Mouse (Mus musculus) neural tube, embryonic 13.5 days (tissue): Measurements from ENCODE around the gene Syndig1. TPM values are rescaled to one million over a fixed set of nuclear protein-coding genes. Genes with fewer than 3 reads are reported as not detected.
A peak's percentile ranks its signal among the peaks of the same experiment; 100 is the strongest.

Experiments used
- ATAC-seq: fragments of 200-750 bp; cut with Nextera tagmentation; 2 replicates; pipeline ENCODE4 v1.8.0; 2017; ENCODE audit warnings: low read depth, mild to moderate bottlenecking, moderate TSS enrichment, moderate library complexity
- H3K27ac ChIP-seq: fragments of 300-500 bp; sonication (generic); replicated peaks from 2 replicates; pipeline ENCODE4 v1.5.1; 2015; ENCODE audit warnings: moderate library complexity, mild to moderate bottlenecking, inconsistent platforms
- H3K27me3 ChIP-seq: fragments of 300-500 bp; sonication (generic); 2 replicates; pipeline ENCODE4 v1.6.1; 2015; ENCODE audit warnings: mild to moderate bottlenecking, inconsistent platforms
- H3K36me3 ChIP-seq: fragments of 300-500 bp; sonication (generic); 2 replicates; pipeline ENCODE4 v1.6.1; 2015; ENCODE audit warnings: mild to moderate bottlenecking, inconsistent platforms
- H3K4me1 ChIP-seq: fragments of 300-500 bp; sonication (generic); replicated peaks from 2 replicates; pipeline ENCODE4 v1.6.1; 2015; ENCODE audit warnings: inconsistent platforms
- H3K4me2 ChIP-seq: fragments of 300-500 bp; sonication (generic); 2 replicates; pipeline ENCODE4 v1.6.1; 2015; ENCODE audit warnings: inconsistent platforms, mild to moderate bottlenecking, moderate library complexity
- H3K4me3 ChIP-seq: fragments of 300-500 bp; sonication (generic); 2 replicates; pipeline ENCODE4 v1.5.1; 2015; ENCODE audit warnings: mild to moderate bottlenecking, inconsistent platforms
- H3K9ac ChIP-seq: fragments of 300-500 bp; sonication (generic); 2 replicates; pipeline ENCODE4 v1.6.1; 2015; ENCODE audit warnings: moderate library complexity, mild to moderate bottlenecking, inconsistent platforms
- H3K9me3 ChIP-seq: fragments of 300-500 bp; sonication (generic); 2 replicates; pipeline ENCODE4 v1.6.1; 2016; ENCODE audit warnings: inconsistent platforms
- WGBS: fragments of 180-500 bp; shearing (Covaris S2); methylation state at CpG from one replicate; pipeline ENCODE4 v1.1.7; 2015; 5-methylcytosine and 5-hydroxymethylcytosine counted together
- polyA plus RNA-seq: library from polyadenylated mRNA; unstranded; fragments of >200 nt; fragmentation: Nextera tagmentation; extraction: Ambion mirVana; gene quantifications from 2 replicates; pipeline ENCODE4 v1.2.1, GENCODE M21; 2015

Gene Syndig1
- 35.7 and 36.1 TPM in 2 replicates for polyA plus RNA-seq

- H3K27ac ChIP-seq, result peak within 1 kb of the TSS; percentile 59
These were observed at the start of gene Syndig1 for GRCm38 (mm10) chr2:149828911-149829310. TSS of gene Syndig1 (plus strand) at chr2:149829211.

GRCm38 (mm10) chr2:149798613-149799012 lies 30.4 kb upstream of the Syndig1 start:
- no peak overlapping the region for H3K9ac ChIP-seq
- H3K36me3 ChIP-seq, result no peaks in the 10 kb centered on the region
- H3K27ac ChIP-seq, result no peak overlapping the region
- H3K27me3 ChIP-seq, result no peaks in the 10 kb centered on the region
- ATAC-seq, result no peak
- H3K4me3 ChIP-seq, result no peak overlapping the region
- no peaks in the 10 kb centered on the region for H3K4me1 ChIP-seq
- no peak overlapping the region for H3K4me2 ChIP-seq
- no peaks in the 10 kb centered on the region for H3K9me3 ChIP-seq
- WGBS, result 7% methylated on average over 3 of the region's 3 CpGs

More at GRCm38 (mm10) chr2:149828911-149829310, at the start of gene Syndig1:
- H3K27me3 ChIP-seq, result peaks cover 46% of the 10 kb centered on the region
- no peaks in the 10 kb centered on the region for H3K36me3 ChIP-seq
- peak within 1 kb of the TSS; percentile 94 for H3K4me2 ChIP-seq
- H3K4me1 ChIP-seq, result peaks cover 26% of the 10 kb centered on the region
- no peak for ATAC-seq
- WGBS, result 73% methylated on average over 2 of the region's 2 CpGs
- H3K4me3 ChIP-seq, result peak within 1 kb of the TSS; percentile 69
- peak within 1 kb of the TSS; percentile 82 for H3K9ac ChIP-seq
- no peaks in the 10 kb centered on the region for H3K9me3 ChIP-seq

- no peaks in the 10 kb centered on the region for H3K36me3 ChIP-seq
- no peaks in the 10 kb centered on the region for H3K4me1 ChIP-seq
- no peaks in the 10 kb centered on the region for H3K27me3 ChIP-seq
- 90% methylated on average over 3 of the region's 3 CpGs for WGBS
- no peak overlapping the region for H3K4me3 ChIP-seq
- ATAC-seq, result no peak
- H3K9me3 ChIP-seq, result no peaks in the 10 kb centered on the region
- no peak overlapping the region for H3K4me2 ChIP-seq
- no peak overlapping the region for H3K27ac ChIP-seq
- H3K9ac ChIP-seq, result no peak overlapping the region
These were observed 24.3 kb upstream of the Syndig1 start for GRCm38 (mm10) chr2:149804599-149805140.

- Histone ChIP-seq H3K27me3 (no peaks in the 10 kb centered on the region), H3K4me2 (no peak overlapping the region), H3K9ac (no peak overlapping the region), H3K36me3 (no peaks in the 10 kb centered on the region), H3K4me3 (no peak overlapping the region), H3K27ac (no peak overlapping the region), H3K4me1 (no peaks in the 10 kb centered on the region), H3K9me3 (no peaks in the 10 kb centered on the region)
- ATAC-seq, result no peak
- 92% methylated on average over 2 of the region's 2 CpGs for whole genome bisulfite sequencing
These were observed 23.8 kb upstream of the Syndig1 start for GRCm38 (mm10) chr2:149805256-149805655.

- Histone ChIP-seq H3K36me3 (no peaks in the 10 kb centered on the region), H3K27me3 (no peaks in the 10 kb centered on the region), H3K4me3 (no peak overlapping the region), H3K4me2 (no peak overlapping the region), H3K27ac (no peak overlapping the region), H3K9ac (no peak overlapping the region), H3K4me1 (no peaks in the 10 kb centered on the region), H3K9me3 (no peaks in the 10 kb centered on the region)
- 80% methylated on average over 2 of the region's 2 CpGs for WGBS
- no peak for ATAC-seq
These were observed 16.1 kb upstream of the Syndig1 start for GRCm38 (mm10) chr2:149812899-149813298.

GRCm38 (mm10) chr2:149818395-149818794 lies 10.6 kb upstream of the Syndig1 start:
- Histone ChIP-seq H3K9ac (no peak overlapping the region), H3K4me3 (no peak overlapping the region), H3K9me3 (no peaks in the 10 kb centered on the region), H3K4me1 (no peaks in the 10 kb centered on the region), H3K36me3 (no peaks in the 10 kb centered on the region), H3K27ac (no peak overlapping the region), H3K4me2 (no peak overlapping the region), H3K27me3 (no peaks in the 10 kb centered on the region)
- WGBS, result 71% methylated on average over 3 of the region's 3 CpGs
- no peak for ATAC-seq

GRCm38 (mm10) chr2:149819751-149820150 lies 9.3 kb upstream of the Syndig1 start:
- Histone ChIP-seq H3K4me1 (no peaks in the 10 kb centered on the region), H3K36me3 (no peaks in the 10 kb centered on the region), H3K27me3 (no peaks in the 10 kb centered on the region), H3K9me3 (no peaks in the 10 kb centered on the region), H3K4me2 (no peak overlapping the region), H3K27ac (no peak overlapping the region), H3K4me3 (no peak overlapping the region), H3K9ac (no peak overlapping the region)
- 89% methylated on average over 3 of the region's 3 CpGs for WGBS
- no peak for ATAC-seq

- Histone ChIP-seq H3K36me3 (no peaks in the 10 kb centered on the region), H3K9ac (no peak overlapping the region), H3K4me3 (no peak overlapping the region), H3K27me3 (no peaks in the 10 kb centered on the region), H3K27ac (no peak overlapping the region), H3K4me2 (no peak overlapping the region), H3K9me3 (no peaks in the 10 kb centered on the region), H3K4me1 (no peaks in the 10 kb centered on the region)
- 39% methylated on average over 2 of the region's 2 CpGs for WGBS
- no peak for ATAC-seq
These were observed 8.8 kb upstream of the Syndig1 start for GRCm38 (mm10) chr2:149820201-149820600.

GRCm38 (mm10) chr2:149829955-149830535 lies 1.0 kb downstream of the Syndig1 start:
- H3K9ac ChIP-seq, result peak overlapping the region; percentile 82
- peak overlapping the region; percentile 59 for H3K27ac ChIP-seq
- H3K4me3 ChIP-seq, result peak overlapping the region; percentile 69
- ATAC-seq, result peak; percentile 42
- H3K27me3 ChIP-seq, result peaks cover 46% of the 10 kb centered on the region
- no peaks in the 10 kb centered on the region for H3K36me3 ChIP-seq
- 2% methylated on average over 26 of the region's 26 CpGs for WGBS
- H3K9me3 ChIP-seq, result no peaks in the 10 kb centered on the region
- peaks cover 26% of the 10 kb centered on the region for H3K4me1 ChIP-seq
- peak overlapping the region; percentile 94 for H3K4me2 ChIP-seq

- H3K4me3 ChIP-seq, result peak within 1 kb of the TSS; percentile 69
- H3K9me3 ChIP-seq, result no peaks in the 10 kb centered on the region
- peak; percentile 88 for ATAC-seq
- H3K27ac ChIP-seq, result peak within 1 kb of the TSS; percentile 59
- peaks cover 26% of the 10 kb centered on the region for H3K4me1 ChIP-seq
- H3K27me3 ChIP-seq, result peaks cover 46% of the 10 kb centered on the region
- peak within 1 kb of the TSS; percentile 82 for H3K9ac ChIP-seq
- peak within 1 kb of the TSS; percentile 94 for H3K4me2 ChIP-seq
- under 1% methylated on average over 70 of the region's 82 CpGs for WGBS
- H3K36me3 ChIP-seq, result no peaks in the 10 kb centered on the region
These were observed 1.8 kb downstream of the Syndig1 start, which contains the start of gene C530025M09Rik for GRCm38 (mm10) chr2:149830536-149831458. TSS of gene C530025M09Rik (minus strand) at chr2:149831213.

GRCm38 (mm10) chr2:149831459-149832245 lies 2.6 kb downstream of the Syndig1 start:
- H3K9me3 ChIP-seq, result no peaks in the 10 kb centered on the region
- ATAC-seq, result no peak; the same call in 1 of the 2 replicates
- H3K9ac ChIP-seq, result peak overlapping the region; percentile 82
- no peaks in the 10 kb centered on the region for H3K36me3 ChIP-seq
- WGBS, result under 1% methylated on average over 29 of the region's 29 CpGs
- H3K27ac ChIP-seq, result peak overlapping the region; percentile 59; the same call in 1 of the 2 replicates
- peaks cover 40% of the 10 kb centered on the region for H3K27me3 ChIP-seq
- peak overlapping the region; percentile 69 for H3K4me3 ChIP-seq
- peaks cover 26% of the 10 kb centered on the region for H3K4me1 ChIP-seq
- peak overlapping the region; percentile 94 for H3K4me2 ChIP-seq
